Mouse (Mus musculus) neural tube, embryonic 14.5 days (tissue): ENCODE data around the gene Lce1d. TPM values are rescaled to one million over a fixed set of nuclear protein-coding genes. Genes with fewer than 3 reads are reported as not detected.
"Not testable (repeated sequence)": the region's sequence is repeated elsewhere in the genome, so short reads cannot be mapped to it uniquely, and the experiment has no call there.

Experiments used
- ATAC-seq: fragments of 200-750 bp; cut with Nextera tagmentation; 2 replicates; pipeline ENCODE4 v1.8.0; 2017; ENCODE audit warnings: low read depth, mild to moderate bottlenecking, moderate TSS enrichment, moderate library complexity
- H3K27ac ChIP-seq: fragments of 300-500 bp; sonication (generic); 2 replicates; pipeline ENCODE4 v1.5.1; 2014; ENCODE audit warnings: low read depth, mild to moderate bottlenecking, control low read depth, low read length, moderate library complexity, mixed read lengths
- H3K27me3 ChIP-seq: fragments of 300-500 bp; sonication (generic); 2 replicates; pipeline ENCODE4 v1.6.1; 2014; ENCODE audit warnings: low read length; ENCODE audit not compliant: control insufficient read depth, insufficient read depth
- H3K36me3 ChIP-seq: fragments of 300-500 bp; sonication (generic); 2 replicates; pipeline ENCODE4 v1.6.1; 2014; ENCODE audit warnings: low read length, mixed read lengths; ENCODE audit not compliant: control insufficient read depth, insufficient read depth
- H3K4me1 ChIP-seq: fragments of 300-500 bp; sonication (generic); 2 replicates; pipeline ENCODE4 v1.6.1; 2014; ENCODE audit warnings: low read length; ENCODE audit not compliant: control insufficient read depth, insufficient read depth
- H3K4me2 ChIP-seq: fragments of 300-500 bp; sonication (generic); 2 replicates; pipeline ENCODE4 v1.6.1; 2014; ENCODE audit warnings: mild to moderate bottlenecking, low read depth, low read length, control low read depth
- H3K4me3 ChIP-seq: fragments of 300-500 bp; sonication (generic); 2 replicates; pipeline ENCODE4 v1.5.1; 2014; ENCODE audit warnings: low read depth, low read length, control low read depth, mixed read lengths
- H3K9ac ChIP-seq: fragments of 300-500 bp; sonication (generic); replicated peaks from 2 replicates; pipeline ENCODE4 v1.6.1; 2014; ENCODE audit warnings: low read depth, mild to moderate bottlenecking, control low read depth, low read length, mixed read lengths
- H3K9me3 ChIP-seq: fragments of 300-500 bp; sonication (generic); 2 replicates; pipeline ENCODE4 v1.6.1; 2016; ENCODE audit warnings: low read length; ENCODE audit not compliant: control insufficient read depth
- WGBS: fragments of 180-500 bp; shearing (Covaris S2); extraction: QIAGEN DNeasy Blood & Tissue Kit; methylation state at CpG from one replicate; pipeline ENCODE4 v1.1.7; 2014; 5-methylcytosine and 5-hydroxymethylcytosine counted together
- polyA plus RNA-seq: library from polyadenylated mRNA; unstranded; fragments of >200 nt; fragmentation: Nextera tagmentation; extraction: Ambion mirVana; gene quantifications from 2 replicates; pipeline ENCODE4 v1.2.1, GENCODE M21; 2014

Gene Lce1d
- polyA plus RNA-seq = not detected in 2 replicates

GRCm38 (mm10) chr3:92687110-92687509, at the start of gene Lce1d:
Gene Lce1d, minus strand, starts transcription at chr3:92687210.
- H3K9ac ChIP-seq = no peak within 1 kb of the TSS
- no peak within 1 kb of the TSS for H3K4me2 ChIP-seq
- WGBS = 78% methylated on average over 2 of the region's 2 CpGs
- H3K27me3 ChIP-seq = no peaks in the 10 kb centered on the region
- H3K36me3 ChIP-seq = no peaks in the 10 kb centered on the region
- no peaks in the 10 kb centered on the region for H3K4me1 ChIP-seq
- ATAC-seq = no peak
- no peak within 1 kb of the TSS for H3K4me3 ChIP-seq
- no peak within 1 kb of the TSS for H3K27ac ChIP-seq
- H3K9me3 ChIP-seq = no peaks in the 10 kb centered on the region

GRCm38 (mm10) chr3:92722631-92723030, 35.6 kb upstream of the Lce1d start:
- H3K36me3 ChIP-seq = no peaks in the 10 kb centered on the region
- H3K4me1 ChIP-seq = no peaks in the 10 kb centered on the region
- no peaks in the 10 kb centered on the region for H3K9me3 ChIP-seq
- no peak overlapping the region for H3K9ac ChIP-seq
- no peak overlapping the region for H3K27ac ChIP-seq
- H3K4me3 ChIP-seq = no peak overlapping the region
- H3K27me3 ChIP-seq = no peaks in the 10 kb centered on the region
- ATAC-seq = no peak
- no peak overlapping the region for H3K4me2 ChIP-seq
- WGBS = 90% methylated on average over 5 of the region's 5 CpGs

- Histone ChIP-seq H3K9me3 (no peaks in the 10 kb centered on the region), H3K27me3 (no peaks in the 10 kb centered on the region), H3K36me3 (no peaks in the 10 kb centered on the region), H3K4me1 (no peaks in the 10 kb centered on the region), H3K9ac (no peak within 1 kb of the TSS), H3K4me2 (no peak within 1 kb of the TSS), H3K27ac (no peak within 1 kb of the TSS), H3K4me3 (no peak within 1 kb of the TSS)
- WGBS = 87% methylated on average over 3 of the region's 3 CpGs
- ATAC-seq = no peak
Measured at GRCm38 (mm10) chr3:92720250-92720649, 33.2 kb upstream of the Lce1d start, which contains the start of gene Lce1f. Gene Lce1f, minus strand, starts transcription at chr3:92720350.

- no peak for ATAC-seq
- no peak overlapping the region for H3K4me3 ChIP-seq
- H3K4me2 ChIP-seq = no peak overlapping the region
- no peaks in the 10 kb centered on the region for H3K4me1 ChIP-seq
- H3K36me3 ChIP-seq = no peaks in the 10 kb centered on the region
- no peaks in the 10 kb centered on the region for H3K27me3 ChIP-seq
- no peaks in the 10 kb centered on the region for H3K9me3 ChIP-seq
- no peak overlapping the region for H3K27ac ChIP-seq
- H3K9ac ChIP-seq = no peak overlapping the region
Measured at GRCm38 (mm10) chr3:92715122-92715521, 28.1 kb upstream of the Lce1d start.

GRCm38 (mm10) chr3:92708974-92709373, 22.0 kb upstream of the Lce1d start, which contains the start of gene Lce1e:
Gene Lce1e, minus strand, starts transcription at chr3:92709074.
- H3K9me3 ChIP-seq = no peaks in the 10 kb centered on the region
- H3K27ac ChIP-seq = no peak within 1 kb of the TSS
- H3K36me3 ChIP-seq = no peaks in the 10 kb centered on the region
- H3K27me3 ChIP-seq = no peaks in the 10 kb centered on the region
- H3K4me2 ChIP-seq = no peak within 1 kb of the TSS
- H3K9ac ChIP-seq = no peak within 1 kb of the TSS
- 85% methylated on average over 2 of the region's 2 CpGs for WGBS
- H3K4me3 ChIP-seq = no peak within 1 kb of the TSS
- H3K4me1 ChIP-seq = no peaks in the 10 kb centered on the region
- ATAC-seq = no peak

GRCm38 (mm10) chr3:92694613-92695012, 7.6 kb upstream of the Lce1d start:
- WGBS = 14% methylated on average over 1 of the region's 1 CpGs
- Histone ChIP-seq H3K4me2 (no peak overlapping the region), H3K36me3 (no peaks in the 10 kb centered on the region), H3K27ac (no peak overlapping the region), H3K4me1 (no peaks in the 10 kb centered on the region), H3K9me3 (no peaks in the 10 kb centered on the region), H3K27me3 (no peaks in the 10 kb centered on the region), H3K4me3 (no peak overlapping the region), H3K9ac (no peak overlapping the region)
- ATAC-seq = no peak

- no peak for ATAC-seq
- no peaks in the 10 kb centered on the region for H3K27me3 ChIP-seq
Measured at GRCm38 (mm10) chr3:92691688-92692087, 4.7 kb upstream of the Lce1d start.

GRCm38 (mm10) chr3:92689154-92689553, 2.1 kb upstream of the Lce1d start:
- not testable (repeated sequence) for H3K4me1 ChIP-seq, H3K4me3 ChIP-seq, ATAC-seq, H3K27me3 ChIP-seq, H3K4me2 ChIP-seq, H3K27ac ChIP-seq, H3K36me3 ChIP-seq, H3K9ac ChIP-seq, H3K9me3 ChIP-seq
- WGBS = 84% methylated on average over 16 of the region's 16 CpGs

More at GRCm38 (mm10) chr3:92691688-92692087, 4.7 kb upstream of the Lce1d start:
- H3K27ac ChIP-seq = no peak overlapping the region
- no peak overlapping the region for H3K4me2 ChIP-seq
- no peaks in the 10 kb centered on the region for H3K9me3 ChIP-seq
- no peaks in the 10 kb centered on the region for H3K4me1 ChIP-seq
- H3K4me3 ChIP-seq = no peak overlapping the region
- H3K36me3 ChIP-seq = no peaks in the 10 kb centered on the region
- H3K9ac ChIP-seq = no peak overlapping the region

- no peaks in the 10 kb centered on the region for H3K36me3 ChIP-seq
- 92% methylated on average over 4 of the region's 4 CpGs for WGBS
- H3K4me2 ChIP-seq = no peak within 1 kb of the TSS
- no peak for ATAC-seq
- H3K9ac ChIP-seq = no peak within 1 kb of the TSS
- no peak within 1 kb of the TSS for H3K4me3 ChIP-seq
- H3K9me3 ChIP-seq = no peaks in the 10 kb centered on the region
- H3K4me1 ChIP-seq = no peaks in the 10 kb centered on the region
- no peak within 1 kb of the TSS for H3K27ac ChIP-seq
- no peaks in the 10 kb centered on the region for H3K27me3 ChIP-seq
Measured at GRCm38 (mm10) chr3:92678947-92679346, 8.1 kb downstream of the Lce1d start, which contains the start of gene Lce1c. Gene Lce1c, plus strand, starts transcription at chr3:92679247.

- Histone ChIP-seq H3K9ac (no peak within 1 kb of the TSS), H3K4me2 (no peak within 1 kb of the TSS), H3K36me3 (no peaks in the 10 kb centered on the region), H3K4me3 (no peak within 1 kb of the TSS), H3K4me1 (no peaks in the 10 kb centered on the region), H3K27ac (no peak within 1 kb of the TSS), H3K9me3 (no peaks in the 10 kb centered on the region), H3K27me3 (no peaks in the 10 kb centered on the region)
- no peak for ATAC-seq
Measured at GRCm38 (mm10) chr3:92670215-92670614, 16.8 kb downstream of the Lce1d start, which contains the start of gene Lce1a2. Gene Lce1a2, minus strand, starts transcription at chr3:92670315.
